22 mouse cellular contexts compared by ENCODE assay signal in genomic region chr12:27298721-27299120, GRCm38 (mm10). TPM values are rescaled to one million over a fixed set of nuclear protein-coding genes. Genes with fewer than 3 reads are reported as not detected.
DNase-seq lines count a peak whose midpoint lies in the region; ATAC-seq and TF ChIP-seq lines count a peak whose summit lies in the region.
"Had no signal": no experiment of that assay in that cellular context is flagged by ENCODE, and none has a peak within 500 bp of the region (broad histone marks: within the 10 kb centered on the region; RNA-seq: fewer than 3 reads in every experiment).

No protein-coding gene starts in this region.

- H3K9me3 ChIP-seq in forebrain, embryonic 14.5 days (replicated peaks; ENCODE audit: control insufficient read depth, low read length) = no peaks in the 10 kb centered on the region
- H3K9me3 ChIP-seq in forebrain, embryonic 13.5 days (replicated peaks) = no peaks in the 10 kb centered on the region
- H3K9me3 ChIP-seq in forebrain, embryonic 16.5 days (ENCODE audit: control insufficient read depth, low read length) = no peaks in the 10 kb centered on the region
- H3K9me3 ChIP-seq in forebrain, embryonic 11.5 days (ENCODE audit: control insufficient read depth, low read length) = no peaks in the 10 kb centered on the region
- no peaks in the 10 kb centered on the region for H3K9me3 ChIP-seq in heart, embryonic 10.5 days
- no peaks in the 10 kb centered on the region for H3K9me3 ChIP-seq in hindbrain, postnatal 0 days (ENCODE audit: low read length)
- H3K9me3 ChIP-seq: embryonic facial prominence, embryonic 10.5 days; embryonic facial prominence, embryonic 12.5 days had no signal

- 48% methylated on average over 3 of the region's 3 CpGs for WGBS in forebrain, embryonic 14.5 days
- 65% methylated on average over 3 of the region's 3 CpGs for WGBS in forebrain, embryonic 13.5 days
- 51% methylated on average over 3 of the region's 3 CpGs for WGBS in forebrain, embryonic 16.5 days
- 81% methylated on average over 3 of the region's 3 CpGs for WGBS in forebrain, embryonic 11.5 days
- WGBS in heart, embryonic 10.5 days = 81% methylated on average over 3 of the region's 3 CpGs
- WGBS in hindbrain, postnatal 0 days = 61% methylated on average over 3 of the region's 3 CpGs

- no peaks in the 10 kb centered on the region for H3K36me3 ChIP-seq in forebrain, embryonic 14.5 days (ENCODE audit: control insufficient read depth, insufficient read depth, low read length)
- H3K36me3 ChIP-seq in forebrain, embryonic 13.5 days (ENCODE audit: poor library complexity, severe bottlenecking) = no peaks in the 10 kb centered on the region
- no peaks in the 10 kb centered on the region for H3K36me3 ChIP-seq in forebrain, embryonic 16.5 days (ENCODE audit: control insufficient read depth, insufficient read depth)
- no peaks in the 10 kb centered on the region for H3K36me3 ChIP-seq in forebrain, embryonic 11.5 days (ENCODE audit: control insufficient read depth, insufficient read depth, low read length)
- H3K36me3 ChIP-seq in heart, embryonic 10.5 days = no peaks in the 10 kb centered on the region
- H3K36me3 ChIP-seq in hindbrain, postnatal 0 days (ENCODE audit: insufficient read depth, low read length) = no peaks in the 10 kb centered on the region
- H3K36me3 ChIP-seq: embryonic facial prominence, embryonic 10.5 days; embryonic facial prominence, embryonic 12.5 days; G1E had no signal

- H3K27me3 ChIP-seq in forebrain, embryonic 14.5 days (replicated peaks; ENCODE audit: control insufficient read depth, insufficient read depth, low read length) = no peaks in the 10 kb centered on the region
- H3K27me3 ChIP-seq in forebrain, embryonic 13.5 days = no peaks in the 10 kb centered on the region
- H3K27me3 ChIP-seq in forebrain, embryonic 16.5 days (replicated peaks; ENCODE audit: control insufficient read depth, insufficient read depth, low read length) = no peaks in the 10 kb centered on the region
- no peaks in the 10 kb centered on the region for H3K27me3 ChIP-seq in forebrain, embryonic 11.5 days (ENCODE audit: control insufficient read depth, insufficient read depth, low read length)
- peaks cover 9% of the 10 kb centered on the region; the same call in 1 of the 2 replicates for H3K27me3 ChIP-seq in heart, embryonic 10.5 days (ENCODE audit: insufficient read depth, poor library complexity, severe bottlenecking)
- no peaks in the 10 kb centered on the region for H3K27me3 ChIP-seq in hindbrain, postnatal 0 days (ENCODE audit: insufficient read depth, low read length)
- H3K27me3 ChIP-seq: CH12.LX; embryonic facial prominence, embryonic 12.5 days had no signal

- no peaks in the 10 kb centered on the region for H3K4me1 ChIP-seq in forebrain, embryonic 14.5 days (ENCODE audit: control insufficient read depth, insufficient read depth, low read length)
- H3K4me1 ChIP-seq in forebrain, embryonic 13.5 days = peaks cover 13% of the 10 kb centered on the region; the same call in 1 of the 2 replicates
- peaks cover 8% of the 10 kb centered on the region for H3K4me1 ChIP-seq in forebrain, embryonic 16.5 days (replicated peaks; ENCODE audit: control insufficient read depth, insufficient read depth, low read length)
- H3K4me1 ChIP-seq in forebrain, embryonic 11.5 days (replicated peaks; ENCODE audit: control insufficient read depth, insufficient read depth, low read length) = no peaks in the 10 kb centered on the region
- H3K4me1 ChIP-seq in heart, embryonic 10.5 days = peaks cover 11% of the 10 kb centered on the region
- H3K4me1 ChIP-seq in hindbrain, postnatal 0 days (ENCODE audit: insufficient read depth, low read length) = no peaks in the 10 kb centered on the region

- TF ChIP-seq CTCF in hindbrain, postnatal 0 days (IDR thresholded peaks at IDR 0.05; ENCODE audit: low read depth) = no peak

- no peak overlapping the region for H3K4me2 ChIP-seq in forebrain, embryonic 14.5 days (ENCODE audit: low read length)
- no peak overlapping the region for H3K4me2 ChIP-seq in forebrain, embryonic 13.5 days
- H3K4me2 ChIP-seq in forebrain, embryonic 16.5 days (ENCODE audit: low read length) = no peak overlapping the region
- no peak overlapping the region for H3K4me2 ChIP-seq in forebrain, embryonic 11.5 days (ENCODE audit: low read depth, low read length, severe bottlenecking)
- H3K4me2 ChIP-seq in hindbrain, postnatal 0 days (ENCODE audit: low read depth, low read length) = no peak overlapping the region
- H3K4me2 ChIP-seq: embryonic facial prominence, embryonic 12.5 days had no signal

- no peak overlapping the region for H3K27ac ChIP-seq in forebrain, embryonic 14.5 days (ENCODE audit: low read depth, low read length)
- no peak overlapping the region for H3K27ac ChIP-seq in forebrain, embryonic 13.5 days
- H3K27ac ChIP-seq in forebrain, embryonic 16.5 days (ENCODE audit: low read length) = 0 out of 2 replicates have a peak overlapping the region, but pooled peaks have one; percentile 28
- no peak overlapping the region for H3K27ac ChIP-seq in forebrain, embryonic 11.5 days (ENCODE audit: low read depth, low read length)
- no peak overlapping the region for H3K27ac ChIP-seq in heart, embryonic 10.5 days
- H3K27ac ChIP-seq in hindbrain, postnatal 0 days = no peak overlapping the region
- H3K27ac ChIP-seq: embryonic facial prominence, embryonic 10.5 days; embryonic facial prominence, embryonic 12.5 days had no signal

- DNase-seq in forebrain, embryonic 14.5 days (ENCODE audit: low spot score) = peak; percentile 65
- no peak for DNase-seq in forebrain, embryonic 11.5 days (ENCODE audit: low spot score)
- DNase-seq in heart, adult 11 months = peak; percentile 34
- DNase-seq in heart, embryonic 10.5 days (ENCODE audit: low spot score) = no peak
- peak; percentile 49 for DNase-seq in brain, embryonic 18.5 days (ENCODE audit: low read depth, low spot score)
- DNase-seq in hindbrain, postnatal 0 days (ENCODE audit: low spot score) = no peak
- DNase-seq: adrenal gland, adult 2 months; adrenal gland, postnatal 10 days; adrenal gland, postnatal 25 days; B cell, adult 2 months; cerebellum, adult 11-12 months; cerebellum, adult 2 months; cerebellum, adult 9-10 months; cerebellum, postnatal 10 days; cerebellum, postnatal 25 days had no signal

- peak; percentile 34; the same call in 1 of the 2 replicates for ATAC-seq in forebrain, embryonic 14.5 days
- no peak for ATAC-seq in forebrain, embryonic 13.5 days
- peak; percentile 77 for ATAC-seq in forebrain, embryonic 16.5 days
- no peak for ATAC-seq in forebrain, embryonic 11.5 days (replicated peaks; ENCODE audit: low FRiP score)
- no peak for ATAC-seq in hindbrain, postnatal 0 days
- ATAC-seq: CD4-positive, CD25-positive, alpha-beta regulatory T cell, adult 4 months had no signal

- no peak overlapping the region for H3K9ac ChIP-seq in forebrain, embryonic 14.5 days (ENCODE audit: low read length)
- H3K9ac ChIP-seq in forebrain, embryonic 13.5 days = no peak overlapping the region
- no peak overlapping the region for H3K9ac ChIP-seq in forebrain, embryonic 16.5 days (replicated peaks; ENCODE audit: low read depth, low read length)
- H3K9ac ChIP-seq in forebrain, embryonic 11.5 days (ENCODE audit: low read length) = no peak overlapping the region
- H3K9ac ChIP-seq in hindbrain, postnatal 0 days (replicated peaks; ENCODE audit: low read length) = no peak overlapping the region
- H3K9ac ChIP-seq: embryonic facial prominence, embryonic 12.5 days had no signal

- no peak overlapping the region for H3K4me3 ChIP-seq in forebrain, embryonic 14.5 days (ENCODE audit: low read depth, low read length)
- H3K4me3 ChIP-seq in forebrain, embryonic 13.5 days = no peak overlapping the region
- no peak overlapping the region for H3K4me3 ChIP-seq in forebrain, embryonic 16.5 days (replicated peaks; ENCODE audit: low read length)
- no peak overlapping the region for H3K4me3 ChIP-seq in forebrain, embryonic 11.5 days (ENCODE audit: low read depth, low read length)
- no peak overlapping the region for H3K4me3 ChIP-seq in heart, embryonic 10.5 days
- H3K4me3 ChIP-seq in hindbrain, postnatal 0 days (ENCODE audit: low read length) = no peak overlapping the region
- H3K4me3 ChIP-seq: embryonic facial prominence, embryonic 10.5 days; embryonic facial prominence, embryonic 12.5 days had no signal

RNA-seq across cellular contexts. Expression of gene Sox11, which starts 43.7 kb away (rescaled TPM):
- polyA plus RNA-seq in forebrain, embryonic 14.5 days (2014; fragmentation: Nextera tagmentation; extraction: Ambion mirVana) = 948 and 1,039 TPM in 2 replicates
- 852 and 970 TPM in 2 replicates for polyA plus RNA-seq in forebrain, embryonic 13.5 days (2015; fragmentation: Nextera tagmentation; extraction: Ambion mirVana)
- 949 and 1,162 TPM in 2 replicates for polyA plus RNA-seq in forebrain, embryonic 16.5 days (2015; fragmentation: Nextera tagmentation; extraction: Ambion mirVana)
- polyA plus RNA-seq in forebrain, embryonic 11.5 days (2014; fragmentation: Nextera tagmentation; extraction: Ambion mirVana) = 568 and 596 TPM in 2 replicates
- polyA plus RNA-seq in heart, embryonic 10.5 days (2016; fragmentation: Nextera tagmentation; extraction: Ambion mirVana) = 32.0 and 73.8 TPM in 2 replicates
- 95.5 and 101 TPM in 2 replicates for total RNA-seq in hindbrain, postnatal 0 days (2014; rRNA removed)
- 92.9 and 97.8 TPM in 2 replicates for polyA plus RNA-seq in hindbrain, postnatal 0 days (2015; fragmentation: Nextera tagmentation; extraction: Ambion mirVana)
- total RNA-seq: CH12.LX had no signal
- polyA plus RNA-seq: G1E had no signal

Comparison
In these comparisons a context has a peak if more than half of its experiments do, and no peak if none do; other contexts are left out.
1. ATAC-seq: peak in forebrain, embryonic 14.5 days (single experiment) and forebrain, embryonic 16.5 days (single experiment); none in forebrain, embryonic 13.5 days (single experiment), forebrain, embryonic 11.5 days (single experiment) and hindbrain, postnatal 0 days (single experiment).
2. DNase-seq: peak in forebrain, embryonic 14.5 days (single experiment), heart, adult 11 months (single experiment) and brain, embryonic 18.5 days (single experiment); none in forebrain, embryonic 11.5 days (single experiment), heart, embryonic 10.5 days (single experiment) and hindbrain, postnatal 0 days (single experiment).